Mouse (Mus musculus) hindbrain, embryonic 15.5 days (tissue): ENCODE results near the gene Prkra. TPM values are rescaled to one million over a fixed set of nuclear protein-coding genes. Genes with fewer than 3 reads are reported as not detected.
A peak's percentile ranks its signal among the peaks of the same experiment; 100 is the strongest.

ENCODE experiments used
- ATAC-seq: fragments of 200-750 bp; cut with Nextera tagmentation; 2 replicates; pipeline ENCODE4 v1.8.0; 2017; ENCODE audit warnings: low read depth, moderate number of reproducible peaks, moderate TSS enrichment; ENCODE audit not compliant: low FRiP score
- H3K27ac ChIP-seq: fragments of 300-500 bp; sonication (generic); replicated peaks from 2 replicates; pipeline ENCODE4 v1.5.1; 2015; ENCODE audit warnings: mild to moderate bottlenecking, inconsistent platforms
- H3K27me3 ChIP-seq: fragments of 300-500 bp; sonication (generic); 2 replicates; pipeline ENCODE4 v1.6.1; 2015; ENCODE audit warnings: control low read depth, inconsistent platforms
- H3K36me3 ChIP-seq: fragments of 300-500 bp; sonication (generic); 2 replicates; pipeline ENCODE4 v1.6.1; 2015; ENCODE audit warnings: control low read depth, inconsistent platforms
- H3K4me1 ChIP-seq: fragments of 300-500 bp; sonication (generic); replicated peaks from 2 replicates; pipeline ENCODE4 v1.6.1; 2015; ENCODE audit warnings: control low read depth, inconsistent platforms
- H3K4me2 ChIP-seq: fragments of 300-500 bp; sonication (generic); 2 replicates; pipeline ENCODE4 v1.6.1; 2015; ENCODE audit warnings: moderate library complexity, mild to moderate bottlenecking, inconsistent platforms
- H3K4me3 ChIP-seq: fragments of 300-500 bp; sonication (generic); 2 replicates; pipeline ENCODE4 v1.5.1; 2015; ENCODE audit warnings: mild to moderate bottlenecking, inconsistent platforms
- H3K9ac ChIP-seq: fragments of 300-500 bp; sonication (generic); 2 replicates; pipeline ENCODE4 v1.6.1; 2015; ENCODE audit warnings: inconsistent platforms
- H3K9me3 ChIP-seq: fragments of 300-500 bp; sonication (generic); 2 replicates; pipeline ENCODE4 v1.6.1; 2016; ENCODE audit warnings: control low read depth, inconsistent platforms
- WGBS: fragments of 180-500 bp; shearing (Covaris S2); methylation state at CpG from one replicate; pipeline ENCODE4 v1.1.7; 2015; 5-methylcytosine and 5-hydroxymethylcytosine counted together
- polyA plus RNA-seq: library from polyadenylated mRNA; unstranded; fragments of >200 nt; fragmentation: Nextera tagmentation; extraction: Ambion mirVana; gene quantifications from 2 replicates; pipeline ENCODE4 v1.2.1, GENCODE M21; 2015

Prkra gene
- polyA plus RNA-seq, result 101 and 103 TPM in 2 replicates

- peak; percentile 99 for ATAC-seq
- Histone ChIP-seq H3K9ac (peak within 1 kb of the TSS; percentile 75), H3K9me3 (no peaks in the 10 kb centered on the region), H3K27ac (peak within 1 kb of the TSS; percentile 86), H3K27me3 (no peaks in the 10 kb centered on the region), H3K4me1 (peaks cover 22% of the 10 kb centered on the region), H3K4me3 (peak within 1 kb of the TSS; percentile 54), H3K36me3 (no peaks in the 10 kb centered on the region), H3K4me2 (peak within 1 kb of the TSS; percentile 70)
- WGBS, result under 1% methylated on average over 41 of the region's 42 CpGs
Measured at GRCm38 (mm10) chr2:76647883-76648570, at the start of gene Prkra, which contains the start of gene Pjvk. Gene Prkra (minus strand): TSS chr2:76648015. Gene Pjvk (plus strand): TSS chr2:76648476.

- Histone ChIP-seq H3K9ac (no peak overlapping the region), H3K27me3 (no peaks in the 10 kb centered on the region), H3K4me3 (no peak overlapping the region), H3K4me1 (no peaks in the 10 kb centered on the region), H3K36me3 (peaks cover 56% of the 10 kb centered on the region), H3K4me2 (no peak overlapping the region), H3K9me3 (no peaks in the 10 kb centered on the region), H3K27ac (no peak overlapping the region)
- 84% methylated on average over 6 of the region's 6 CpGs for WGBS
- ATAC-seq, result no peak
Measured at GRCm38 (mm10) chr2:76695290-76695689, 47.5 kb upstream of the Prkra start.

GRCm38 (mm10) chr2:76693765-76694164, 46.0 kb upstream of the Prkra start:
- WGBS, result 77% methylated on average over 5 of the region's 5 CpGs

GRCm38 (mm10) chr2:76690436-76691204, 42.8 kb upstream of the Prkra start:
- 85% methylated on average over 12 of the region's 12 CpGs for WGBS

More at GRCm38 (mm10) chr2:76693765-76694164, 46.0 kb upstream of the Prkra start:
- no peak overlapping the region for H3K4me2 ChIP-seq
- H3K9me3 ChIP-seq, result no peaks in the 10 kb centered on the region
- no peak overlapping the region for H3K9ac ChIP-seq
- H3K27me3 ChIP-seq, result no peaks in the 10 kb centered on the region
- peaks cover 59% of the 10 kb centered on the region for H3K36me3 ChIP-seq
- no peak overlapping the region for H3K4me3 ChIP-seq
- no peaks in the 10 kb centered on the region for H3K4me1 ChIP-seq
- ATAC-seq, result no peak
- no peak overlapping the region for H3K27ac ChIP-seq

GRCm38 (mm10) chr2:76688162-76688561, 40.3 kb upstream of the Prkra start:
- no peaks in the 10 kb centered on the region for H3K9me3 ChIP-seq
- H3K36me3 ChIP-seq, result peaks cover 82% of the 10 kb centered on the region
- no peaks in the 10 kb centered on the region for H3K27me3 ChIP-seq
- H3K4me3 ChIP-seq, result no peak overlapping the region
- 72% methylated on average over 7 of the region's 7 CpGs for WGBS
- ATAC-seq, result no peak
- H3K4me1 ChIP-seq, result no peaks in the 10 kb centered on the region
- H3K9ac ChIP-seq, result no peak overlapping the region
- H3K4me2 ChIP-seq, result no peak overlapping the region
- H3K27ac ChIP-seq, result no peak overlapping the region

More at GRCm38 (mm10) chr2:76690436-76691204, 42.8 kb upstream of the Prkra start:
- Histone ChIP-seq H3K4me1 (no peaks in the 10 kb centered on the region), H3K36me3 (peaks cover 82% of the 10 kb centered on the region), H3K4me2 (no peak overlapping the region), H3K9me3 (no peaks in the 10 kb centered on the region), H3K9ac (no peak overlapping the region), H3K4me3 (no peak overlapping the region), H3K27ac (no peak overlapping the region), H3K27me3 (no peaks in the 10 kb centered on the region)
- no peak for ATAC-seq

- Histone ChIP-seq H3K27me3 (no peaks in the 10 kb centered on the region), H3K36me3 (peaks cover 82% of the 10 kb centered on the region), H3K4me1 (no peaks in the 10 kb centered on the region), H3K9me3 (no peaks in the 10 kb centered on the region), H3K4me2 (no peak overlapping the region), H3K27ac (no peak overlapping the region), H3K4me3 (no peak overlapping the region), H3K9ac (no peak overlapping the region)
- WGBS, result 85% methylated on average over 3 of the region's 3 CpGs
- ATAC-seq, result no peak
Measured at GRCm38 (mm10) chr2:76687608-76688007, 39.8 kb upstream of the Prkra start.

GRCm38 (mm10) chr2:76686986-76687385, 39.2 kb upstream of the Prkra start:
- whole genome bisulfite sequencing, result 94% methylated on average over 3 of the region's 3 CpGs
- Histone ChIP-seq H3K9ac (no peak overlapping the region), H3K4me2 (no peak overlapping the region), H3K27ac (no peak overlapping the region), H3K4me1 (no peaks in the 10 kb centered on the region), H3K4me3 (no peak overlapping the region), H3K36me3 (peaks cover 83% of the 10 kb centered on the region), H3K9me3 (no peaks in the 10 kb centered on the region), H3K27me3 (no peaks in the 10 kb centered on the region)
- no peak for ATAC-seq

- no peak overlapping the region for H3K9ac ChIP-seq
- H3K27ac ChIP-seq, result no peak overlapping the region
- 85% methylated on average over 8 of the region's 8 CpGs for WGBS
- no peaks in the 10 kb centered on the region for H3K9me3 ChIP-seq
- ATAC-seq, result no peak
- no peaks in the 10 kb centered on the region for H3K27me3 ChIP-seq
- no peak overlapping the region for H3K4me2 ChIP-seq
- peaks cover 3% of the 10 kb centered on the region; the same call in 1 of the 2 replicates for H3K4me1 ChIP-seq
- no peak overlapping the region for H3K4me3 ChIP-seq
- peaks cover 57% of the 10 kb centered on the region for H3K36me3 ChIP-seq
Measured at GRCm38 (mm10) chr2:76682301-76682700, 34.5 kb upstream of the Prkra start.

GRCm38 (mm10) chr2:76676401-76677226, 28.8 kb upstream of the Prkra start:
- peak overlapping the region; percentile 81 for H3K9ac ChIP-seq
- no peaks in the 10 kb centered on the region for H3K27me3 ChIP-seq
- no peak overlapping the region for H3K27ac ChIP-seq
- H3K4me2 ChIP-seq, result peak overlapping the region; percentile 81
- peak overlapping the region; percentile 95 for H3K4me3 ChIP-seq
- WGBS, result 51% methylated on average over 13 of the region's 13 CpGs
- no peaks in the 10 kb centered on the region for H3K9me3 ChIP-seq
- peaks cover 35% of the 10 kb centered on the region for H3K4me1 ChIP-seq
- peaks cover 6% of the 10 kb centered on the region; the same call in 1 of the 2 replicates for H3K36me3 ChIP-seq
- ATAC-seq, result no peak

GRCm38 (mm10) chr2:76675949-76676348, 28.1 kb upstream of the Prkra start:
- Histone ChIP-seq H3K9me3 (no peaks in the 10 kb centered on the region), H3K36me3 (peaks cover 6% of the 10 kb centered on the region; the same call in 1 of the 2 replicates), H3K4me1 (peaks cover 39% of the 10 kb centered on the region), H3K27me3 (no peaks in the 10 kb centered on the region), H3K9ac (peak overlapping the region; percentile 81), H3K4me3 (peak overlapping the region; percentile 95), H3K27ac (no peak overlapping the region), H3K4me2 (peak overlapping the region; percentile 81)
- 14% methylated on average over 4 of the region's 4 CpGs for WGBS
- ATAC-seq, result no peak

GRCm38 (mm10) chr2:76675451-76675850, 27.6 kb upstream of the Prkra start:
- Histone ChIP-seq H3K9ac (peak overlapping the region; percentile 81), H3K4me2 (peak overlapping the region; percentile 81), H3K4me3 (peak overlapping the region; percentile 95), H3K9me3 (no peaks in the 10 kb centered on the region), H3K36me3 (peaks cover 2% of the 10 kb centered on the region; the same call in 1 of the 2 replicates), H3K27me3 (no peaks in the 10 kb centered on the region), H3K27ac (peak overlapping the region; percentile 81), H3K4me1 (peaks cover 39% of the 10 kb centered on the region)
- peak; percentile 72 for ATAC-seq
- 1% methylated on average over 31 of the region's 44 CpGs for WGBS
